Mouse (Mus musculus): Measurements from ENCODE around the gene Capns2. TPM values are rescaled to one million over a fixed set of nuclear protein-coding genes. Genes with fewer than 3 reads are reported as not detected.

Capns2 gene
- total and polyA plus RNA-seq, 3 experiments, result 0.21 to 0.62 TPM; not detected in 1

DNA sequence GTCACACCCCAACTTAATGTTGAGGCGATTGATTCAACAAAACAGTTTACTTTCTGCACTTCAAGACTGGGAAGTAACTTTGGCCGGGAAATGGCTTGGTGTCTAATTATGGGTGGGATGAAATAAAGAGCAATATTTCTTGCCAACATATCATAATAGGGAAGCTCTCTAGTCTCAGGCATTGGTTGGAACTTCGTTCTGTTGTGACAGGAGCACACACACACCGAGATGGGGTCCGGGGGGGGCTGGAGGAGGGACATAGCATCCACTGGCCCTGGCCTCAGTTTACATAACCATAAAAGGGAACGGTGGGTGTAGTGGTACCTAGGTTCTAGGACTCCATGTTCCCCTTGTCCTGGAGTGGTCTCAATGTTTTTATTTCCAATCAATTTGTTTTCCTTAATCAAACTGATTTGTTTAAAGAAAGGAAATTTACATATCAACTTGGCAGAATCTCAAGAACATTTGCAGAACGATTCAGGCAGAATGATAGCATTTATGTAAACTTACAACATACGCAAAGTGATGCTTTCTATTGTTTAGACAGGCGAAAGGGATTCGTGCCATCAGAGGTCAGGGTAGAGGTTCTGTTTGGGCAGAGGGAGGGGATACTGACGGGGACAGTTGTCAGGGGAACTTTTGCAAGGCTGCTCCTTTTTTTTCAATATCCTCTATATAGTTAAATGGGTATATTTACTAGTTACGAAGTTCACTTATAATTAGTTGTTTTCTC lies 49.6 kb downstream of the Capns2 start:
- Histone ChIP-seq H3K4me3 (ENCODE audit: control insufficient read depth in 1 of 2, insufficient read depth in 1 of 2, low read depth in 2 of 2, low read length in 2 of 2) (no peak overlapping the region), H3K4me1 (ENCODE audit: control insufficient read depth in 1 of 2, insufficient read depth in 2 of 2, low read length in 2 of 2) (no peaks in the 10 kb centered on the region), H3K27me3 (ENCODE audit: control insufficient read depth in 1 of 2, insufficient read depth in 2 of 2, low read length in 2 of 2) (no peaks in the 10 kb centered on the region), H3K9me3 (replicated peaks; ENCODE audit: insufficient read depth, low read length) (no peaks in the 10 kb centered on the region), H3K27ac (ENCODE audit: control insufficient read depth, low read depth, low read length) (no peak overlapping the region), H3K79me2 (ENCODE audit: control insufficient read depth, insufficient read depth, low read length, poor library complexity) (no peaks in the 10 kb centered on the region), H3K36me3 (ENCODE audit: control insufficient read depth in 1 of 2, insufficient read depth in 2 of 2, low read length in 2 of 2) (no peaks in the 10 kb centered on the region), H3K9ac (ENCODE audit: control insufficient read depth, low read depth, low read length, poor library complexity, severe bottlenecking) (no peak overlapping the region)
- DNase-seq (ENCODE audit: low read depth, low spot score), result no peak
- TF ChIP-seq ETS1 (IDR thresholded peaks at IDR 0.05; ENCODE audit: low read depth, low read length) (no peak), RAD21 (IDR thresholded peaks at IDR 0.05; ENCODE audit: low read depth, low read length) (no peak)

Other genes with a start within 250 kb of the Capns2 start
- not detected in 2 replicates for gene Irx6, start 227.1 kb upstream of the Capns2 start, total RNA-seq (2012; rRNA removed)
- gene Irx6, start 227.1 kb upstream of the Capns2 start, polyA plus RNA-seq (2012; ENCODE audit: insufficient read depth in 1 of 2, insufficient read length in 2 of 2, low read depth in 1 of 2, low replicate concordance in 2 of 2, missing spikeins in 1 of 2), result not detected
- not detected in 2 replicates for gene Mmp2, start 74.1 kb upstream of the Capns2 start, total RNA-seq (2012; rRNA removed)
- gene Mmp2, start 74.1 kb upstream of the Capns2 start, polyA plus RNA-seq (2012; ENCODE audit: insufficient read depth in 1 of 2, insufficient read length in 2 of 2, low read depth in 1 of 2, low replicate concordance in 2 of 2, missing spikeins in 1 of 2), result under 1 TPM in 1 of 2 experiments, not detected in 1; 0.25 TPM
- gene Lpcat2, start 46.1 kb upstream of the Capns2 start, total RNA-seq (2012; rRNA removed), result 5.2 and 5.9 TPM in 2 replicates
- 1 to 10 TPM in 1 of 2 experiments, not detected in 1; 7.5 TPM for gene Lpcat2, start 46.1 kb upstream of the Capns2 start, polyA plus RNA-seq (2012; ENCODE audit: insufficient read depth in 1 of 2, insufficient read length in 2 of 2, low read depth in 1 of 2, low replicate concordance in 2 of 2, missing spikeins in 1 of 2)
- not detected in 2 replicates for gene Slc6a2, start 58.7 kb downstream of the Capns2 start, total RNA-seq (2012; rRNA removed)
- under 1 TPM in 1 of 2 experiments, not detected in 1; 0.03 TPM for gene Slc6a2, start 58.7 kb downstream of the Capns2 start, polyA plus RNA-seq (2012; ENCODE audit: insufficient read depth in 1 of 2, insufficient read length in 2 of 2, low read depth in 1 of 2, low replicate concordance in 2 of 2, missing spikeins in 1 of 2)
- not detected in 2 replicates for gene Ces1a, start 146.8 kb downstream of the Capns2 start, total RNA-seq (2012; rRNA removed)
- gene Ces1a, start 146.8 kb downstream of the Capns2 start, polyA plus RNA-seq (2012; ENCODE audit: insufficient read depth in 1 of 2, insufficient read length in 2 of 2, low read depth in 1 of 2, low replicate concordance in 2 of 2, missing spikeins in 1 of 2), result not detected
- gene Ces1b, start 178.6 kb downstream of the Capns2 start, total RNA-seq (2012; rRNA removed), result not detected in 2 replicates
- gene Ces1b, start 178.6 kb downstream of the Capns2 start, polyA plus RNA-seq (2012; ENCODE audit: insufficient read depth in 1 of 2, insufficient read length in 2 of 2, low read depth in 1 of 2, low replicate concordance in 2 of 2, missing spikeins in 1 of 2), result not detected
- gene Ces1c, start 229.9 kb downstream of the Capns2 start, total RNA-seq (2012; rRNA removed), result not detected in 2 replicates
- gene Ces1c, start 229.9 kb downstream of the Capns2 start, polyA plus RNA-seq (2012; ENCODE audit: insufficient read depth in 1 of 2, insufficient read length in 2 of 2, low read depth in 1 of 2, low replicate concordance in 2 of 2, missing spikeins in 1 of 2), result not detected